Mouse (Mus musculus) intestine, embryonic 16.5 days (tissue): Measurements from ENCODE around the gene Ppif. TPM values are rescaled to one million over a fixed set of nuclear protein-coding genes. Genes with fewer than 3 reads are reported as not detected.

ENCODE experiments used
- ATAC-seq: fragments of 200-750 bp; cut with Nextera tagmentation; 2 replicates; pipeline ENCODE4 v1.8.0; 2017; ENCODE audit warnings: moderate TSS enrichment, moderate library complexity
- H3K27ac ChIP-seq: fragments of 300-500 bp; sonication (generic); 2 replicates; pipeline ENCODE4 v1.5.1; 2014; ENCODE audit warnings: mild to moderate bottlenecking, low read length
- H3K27me3 ChIP-seq: fragments of 300-500 bp; sonication (generic); replicated peaks from 2 replicates; pipeline ENCODE4 v1.6.1; 2014; ENCODE audit warnings: low read length, control low read depth, mixed read lengths; ENCODE audit not compliant: control insufficient read depth, insufficient read depth
- H3K36me3 ChIP-seq: fragments of 300-500 bp; sonication (generic); 2 replicates; pipeline ENCODE4 v1.6.1; 2014; ENCODE audit warnings: low read length, control low read depth; ENCODE audit not compliant: control insufficient read depth, insufficient read depth
- H3K4me1 ChIP-seq: fragments of 300-500 bp; sonication (generic); 2 replicates; pipeline ENCODE4 v1.6.1; 2014; ENCODE audit warnings: low read length, control low read depth, mixed read lengths; ENCODE audit not compliant: control insufficient read depth, insufficient read depth
- H3K4me2 ChIP-seq: fragments of 300-500 bp; sonication (generic); 2 replicates; pipeline ENCODE4 v1.6.1; 2014; ENCODE audit warnings: low read depth, low read length, control low read depth
- H3K4me3 ChIP-seq: fragments of 300-500 bp; sonication (generic); 2 replicates; pipeline ENCODE4 v1.5.1; 2014; ENCODE audit warnings: mild to moderate bottlenecking, low read length
- H3K9ac ChIP-seq: fragments of 300-500 bp; sonication (generic); 2 replicates; pipeline ENCODE4 v1.6.1; 2014; ENCODE audit warnings: low read depth, low read length
- H3K9me3 ChIP-seq: fragments of 300-500 bp; sonication (generic); 2 replicates; pipeline ENCODE4 v1.6.1; 2016; ENCODE audit warnings: low read length, control low read depth; ENCODE audit not compliant: control insufficient read depth
- WGBS: fragments of 180-500 bp; shearing (Covaris S2); extraction: QIAGEN DNeasy Blood & Tissue Kit; methylation state at CpG from one replicate; pipeline ENCODE4 v1.1.7; 2014; 5-methylcytosine and 5-hydroxymethylcytosine counted together
- polyA plus RNA-seq: library from polyadenylated mRNA; unstranded; fragments of >200 nt; fragmentation: Nextera tagmentation; extraction: Ambion mirVana; gene quantifications from 2 replicates; pipeline ENCODE4 v1.2.1, GENCODE M21; 2015

Gene Ppif
- polyA plus RNA-seq, 1 experiment from 2014 or later = 125 TPM

DNA sequence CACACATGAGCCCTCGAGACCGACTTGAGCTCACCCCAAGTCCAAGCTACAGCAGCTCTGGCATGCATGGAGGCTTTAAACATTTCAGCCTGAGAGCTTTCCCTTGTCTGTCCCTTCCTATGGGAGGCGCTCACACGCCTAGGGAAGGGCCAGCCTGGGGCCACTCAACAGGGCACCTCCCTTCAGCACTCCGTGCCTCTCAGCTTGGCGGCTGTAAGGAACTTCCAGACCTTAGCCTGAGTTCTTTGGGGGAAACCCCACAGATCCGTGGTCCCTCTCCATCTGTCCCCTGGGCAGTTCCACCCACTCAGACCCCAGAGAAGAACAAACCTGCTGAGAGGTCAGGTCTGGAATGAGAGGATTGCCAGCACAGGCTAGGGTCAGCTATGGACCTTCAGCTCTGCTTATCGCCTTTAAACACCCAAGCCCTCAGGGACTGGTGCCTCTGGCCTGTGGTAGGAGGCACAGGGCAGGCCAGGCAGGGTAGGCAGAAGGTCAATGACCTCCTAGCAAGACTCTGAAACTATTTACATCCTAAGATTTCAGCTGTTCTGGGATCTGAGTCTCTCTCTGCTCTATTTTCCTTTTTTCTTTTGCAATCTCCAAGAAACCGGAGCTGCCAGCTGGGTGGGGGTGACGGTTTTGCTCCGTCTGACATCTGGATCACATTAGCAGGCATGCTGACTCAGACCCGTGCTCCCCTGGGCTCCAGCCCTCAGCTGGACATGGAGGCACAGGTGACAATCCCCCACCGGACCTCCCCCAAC is 55.4 kb downstream of the Ppif start:
- H3K27ac ChIP-seq = no peak overlapping the region; the same call in 1 of the 2 replicates
- no peak overlapping the region for H3K4me3 ChIP-seq
- H3K27me3 ChIP-seq = no peaks in the 10 kb centered on the region
- WGBS = 54% methylated on average over 13 of the region's 13 CpGs
- H3K9ac ChIP-seq = peak overlapping the region; percentile 45; the same call in 1 of the 2 replicates
- no peak overlapping the region for H3K4me2 ChIP-seq
- peaks cover 45% of the 10 kb centered on the region for H3K4me1 ChIP-seq
- peaks cover 7% of the 10 kb centered on the region; the same call in 1 of the 2 replicates for H3K36me3 ChIP-seq
- ATAC-seq = peak; percentile 14
- H3K9me3 ChIP-seq = no peaks in the 10 kb centered on the region

Other genes starting within 250 kb of the Ppif start
- 21.2 and 22.3 TPM in 2 replicates for gene Zmiz1, start 235.0 kb upstream of the Ppif start, polyA plus RNA-seq
- 9.1 and 10.0 TPM in 2 replicates for gene Zcchc24, start 74.9 kb downstream of the Ppif start, polyA plus RNA-seq
- 95.3 and 105 TPM in 2 replicates for gene Anxa11, start 148.0 kb downstream of the Ppif start, polyA plus RNA-seq
- 0.86 and 1.9 TPM in 2 replicates for gene Plac9a, start 208.9 kb downstream of the Ppif start, polyA plus RNA-seq
- 5.2 and 5.9 TPM in 2 replicates for gene Tmem254a, start 233.5 kb downstream of the Ppif start, polyA plus RNA-seq
- gene Cphx1, start 244.2 kb downstream of the Ppif start, polyA plus RNA-seq = 0.33 TPM in 1 of 2 replicates, not detected in the other